Mouse (Mus musculus) embryonic fibroblast, embryonic 13.5 days (primary cell): ENCODE results near the gene Gnb3.

Experiments
- CTCF ChIP-seq: IDR thresholded peaks from 2 replicates; pipeline ENCODE4 v1.5.1; 2011; ENCODE audit warnings: mild to moderate bottlenecking, control low read depth, low read length, moderate library complexity, borderline replicate concordance; ENCODE audit not compliant: insufficient read depth
- POLR2A ChIP-seq: IDR thresholded peaks from 2 replicates; pipeline ENCODE4 v1.6.1; 2011; ENCODE audit warnings: low read depth, mild to moderate bottlenecking, control low read depth, low read length, moderate library complexity

GRCm38 (mm10) chr6:124858561-124859318 is 18.7 kb upstream of the Gnb3 start:
- TF ChIP-seq POLR2A (0 out of 2 replicates have a peak, but pooled peaks have one; percentile 7), CTCF (no peak)
